Mouse (Mus musculus) embryonic facial prominence, embryonic 12.5 days (tissue): ENCODE results near the gene Pias1. TPM values are rescaled to one million over a fixed set of nuclear protein-coding genes. Genes with fewer than 3 reads are reported as not detected.

Source experiments
- ATAC-seq: fragments of 200-750 bp; cut with Nextera tagmentation; 2 replicates; pipeline ENCODE4 v1.8.0; 2017; ENCODE audit not compliant: insufficient number of reproducible peaks, insufficient read depth, low FRiP score, low TSS enrichment
- H3K27ac ChIP-seq: fragments of 300-500 bp; sonication (generic); 2 replicates; pipeline ENCODE4 v1.5.1; 2016; ENCODE audit warnings: mild to moderate bottlenecking
- H3K27me3 ChIP-seq: fragments of 300-500 bp; sonication (generic); 2 replicates; pipeline ENCODE4 v1.6.1; 2016; ENCODE audit warnings: mild to moderate bottlenecking, moderate library complexity
- H3K36me3 ChIP-seq: fragments of 300-500 bp; sonication (generic); 2 replicates; pipeline ENCODE4 v1.6.1; 2016; ENCODE audit warnings: mild to moderate bottlenecking
- H3K4me1 ChIP-seq: fragments of 300-500 bp; sonication (generic); 2 replicates; pipeline ENCODE4 v1.6.1; 2016
- H3K4me2 ChIP-seq: fragments of 300-500 bp; sonication (generic); replicated peaks from 2 replicates; pipeline ENCODE4 v1.6.1; 2016; ENCODE audit warnings: mild to moderate bottlenecking, moderate library complexity
- H3K4me3 ChIP-seq: fragments of 300-500 bp; sonication (generic); 2 replicates; pipeline ENCODE4 v1.5.1; 2016; ENCODE audit warnings: mild to moderate bottlenecking
- H3K9ac ChIP-seq: fragments of 300-500 bp; sonication (generic); 2 replicates; pipeline ENCODE4 v1.6.1; 2016; ENCODE audit warnings: mild to moderate bottlenecking, moderate library complexity
- H3K9me3 ChIP-seq: fragments of 300-500 bp; sonication (generic); 2 replicates; pipeline ENCODE4 v1.6.1; 2016; ENCODE audit warnings: mild to moderate bottlenecking, moderate library complexity
- WGBS: fragments of 180-500 bp; shearing (Covaris S2); methylation state at CpG from one replicate; pipeline ENCODE4 v1.1.7; 2016; 5-methylcytosine and 5-hydroxymethylcytosine counted together
- polyA plus RNA-seq: library from polyadenylated mRNA; unstranded; fragments of >200 nt; fragmentation: Nextera tagmentation; extraction: Ambion mirVana; gene quantifications from 2 replicates; pipeline ENCODE4 v1.2.1, GENCODE M21; 2016

The Pias1 gene
- 49.3 and 51.6 TPM in 2 replicates for polyA plus RNA-seq

DNA sequence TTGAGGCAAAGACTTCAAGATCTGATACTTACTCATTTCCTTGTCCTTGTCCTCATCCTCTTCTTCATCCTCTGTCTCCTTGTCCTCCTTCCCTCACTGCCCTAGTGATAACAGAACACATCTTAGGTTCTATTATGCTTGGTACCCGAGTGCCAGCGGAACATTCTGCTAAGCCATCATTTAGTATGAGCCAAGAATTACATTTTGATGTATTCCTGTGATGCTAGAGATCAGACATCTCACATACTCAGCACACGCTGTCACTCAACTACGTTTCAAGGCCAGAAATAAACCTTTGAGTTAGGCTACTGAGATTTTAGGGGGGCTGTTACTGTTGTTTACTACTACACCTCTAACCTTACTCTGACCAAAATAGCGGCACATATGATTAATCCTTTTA is at the start of gene Pias1:
Gene Pias1, minus strand, starts transcription at position 101 of the 400 bp plus-strand sequence.
- H3K4me1 ChIP-seq: no peaks in the 10 kb centered on the region
- no peaks in the 10 kb centered on the region for H3K27me3 ChIP-seq
- no peak within 1 kb of the TSS for H3K9ac ChIP-seq
- H3K4me3 ChIP-seq: no peak within 1 kb of the TSS
- no peaks in the 10 kb centered on the region for H3K36me3 ChIP-seq
- no peak within 1 kb of the TSS for H3K4me2 ChIP-seq
- no peak for ATAC-seq
- H3K27ac ChIP-seq: no peak within 1 kb of the TSS
- 85% methylated on average over 5 of the region's 5 CpGs for WGBS
- H3K9me3 ChIP-seq: no peaks in the 10 kb centered on the region

DNA sequence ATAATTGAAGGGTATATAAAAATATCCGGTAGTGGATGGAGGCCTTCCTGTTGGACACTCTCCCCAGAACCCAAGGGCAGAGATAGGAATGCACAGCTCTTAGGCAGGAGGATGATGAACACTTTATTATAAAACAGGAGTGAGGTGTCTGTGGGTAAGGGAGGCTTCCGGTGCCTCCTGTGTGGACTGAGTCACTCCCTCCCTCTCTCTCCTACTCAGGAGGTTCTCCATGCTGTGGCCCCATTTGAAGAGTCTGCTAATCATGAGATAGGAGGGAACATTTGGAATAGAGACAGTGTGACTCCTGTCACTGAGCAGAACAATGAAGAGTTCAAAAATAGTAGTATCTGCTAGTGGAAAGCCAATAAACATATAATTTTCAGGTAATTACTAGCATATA is 47.7 kb upstream of the Pias1 start:
- H3K27me3 ChIP-seq: no peaks in the 10 kb centered on the region
- H3K9ac ChIP-seq: no peak overlapping the region
- 72% methylated on average over 2 of the region's 2 CpGs for WGBS
- no peak for ATAC-seq
- H3K4me2 ChIP-seq: no peak overlapping the region
- H3K4me1 ChIP-seq: peaks cover 4% of the 10 kb centered on the region; the same call in 1 of the 2 replicates
- no peak overlapping the region for H3K4me3 ChIP-seq
- H3K36me3 ChIP-seq: no peaks in the 10 kb centered on the region
- H3K9me3 ChIP-seq: no peaks in the 10 kb centered on the region
- no peak overlapping the region for H3K27ac ChIP-seq

DNA sequence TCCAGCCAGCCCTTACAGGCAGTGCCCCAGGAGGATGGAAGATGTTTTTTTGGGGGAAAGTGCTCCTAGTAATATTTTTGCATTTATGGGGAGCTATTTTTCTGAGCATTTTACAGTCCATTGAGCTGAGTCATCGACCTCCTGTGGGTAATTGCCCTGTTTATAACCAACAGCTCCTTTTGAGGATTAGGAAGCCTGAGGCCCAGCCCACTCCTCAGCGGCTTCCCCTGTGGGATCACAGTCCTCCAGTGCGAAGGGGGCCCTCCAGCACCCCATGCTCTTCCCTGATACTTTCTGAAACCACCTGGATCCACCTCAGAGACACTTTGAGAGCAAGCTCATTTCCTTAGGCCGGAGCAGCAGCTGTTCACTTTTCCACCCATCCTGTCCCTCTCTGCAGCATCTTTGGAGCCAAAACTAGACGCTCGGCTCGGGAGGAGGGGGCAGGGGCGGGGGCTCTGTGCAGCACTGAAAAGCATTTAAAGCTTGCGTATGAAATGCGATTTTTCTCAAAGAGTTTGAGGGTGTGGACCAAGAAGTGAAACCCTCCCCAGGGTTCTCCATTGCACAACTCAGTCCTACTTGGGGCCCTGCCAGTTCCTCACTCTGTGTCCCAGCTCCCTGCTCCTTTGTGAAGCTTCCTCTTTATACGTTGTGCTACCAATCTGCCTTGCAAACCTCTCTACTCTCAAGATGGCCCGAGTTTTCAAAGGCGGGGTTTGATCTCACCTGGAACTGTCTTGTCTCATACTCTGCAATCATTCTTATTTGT is 43.5 kb upstream of the Pias1 start:
- ATAC-seq: no peak
- H3K4me3 ChIP-seq: no peak overlapping the region
- H3K9me3 ChIP-seq: no peaks in the 10 kb centered on the region
- H3K27ac ChIP-seq: no peak overlapping the region
- H3K4me1 ChIP-seq: peaks cover 4% of the 10 kb centered on the region; the same call in 1 of the 2 replicates
- 67% methylated on average over 13 of the region's 13 CpGs for WGBS
- no peaks in the 10 kb centered on the region for H3K36me3 ChIP-seq
- H3K4me2 ChIP-seq: no peak overlapping the region
- H3K9ac ChIP-seq: no peak overlapping the region
- no peaks in the 10 kb centered on the region for H3K27me3 ChIP-seq

DNA sequence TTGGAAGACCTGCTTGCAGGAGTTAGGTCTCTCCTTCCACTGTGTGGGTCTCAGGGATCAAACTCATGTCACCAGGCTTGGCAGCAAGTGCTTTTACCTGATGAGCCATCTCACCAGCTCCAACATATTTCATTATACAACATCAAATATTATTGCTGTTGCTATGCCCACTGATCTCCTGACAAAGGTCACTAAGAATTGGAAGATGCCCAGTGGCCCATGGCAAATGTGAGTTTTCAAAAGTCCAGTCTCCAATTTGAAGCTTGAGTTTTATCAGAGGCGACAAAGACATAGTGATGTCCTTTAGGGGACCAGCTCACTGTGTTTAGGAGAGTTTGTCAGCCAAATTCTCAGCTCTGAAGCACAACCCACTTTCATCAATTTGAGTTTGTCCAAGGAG is 34.8 kb upstream of the Pias1 start:
- H3K4me3 ChIP-seq: no peak overlapping the region
- 87% methylated on average over 1 of the region's 1 CpGs for WGBS
- no peaks in the 10 kb centered on the region for H3K36me3 ChIP-seq
- H3K4me2 ChIP-seq: no peak overlapping the region
- no peaks in the 10 kb centered on the region for H3K9me3 ChIP-seq
- H3K4me1 ChIP-seq: no peaks in the 10 kb centered on the region
- no peak overlapping the region for H3K27ac ChIP-seq
- no peak for ATAC-seq
- no peak overlapping the region for H3K9ac ChIP-seq
- H3K27me3 ChIP-seq: no peaks in the 10 kb centered on the region

DNA sequence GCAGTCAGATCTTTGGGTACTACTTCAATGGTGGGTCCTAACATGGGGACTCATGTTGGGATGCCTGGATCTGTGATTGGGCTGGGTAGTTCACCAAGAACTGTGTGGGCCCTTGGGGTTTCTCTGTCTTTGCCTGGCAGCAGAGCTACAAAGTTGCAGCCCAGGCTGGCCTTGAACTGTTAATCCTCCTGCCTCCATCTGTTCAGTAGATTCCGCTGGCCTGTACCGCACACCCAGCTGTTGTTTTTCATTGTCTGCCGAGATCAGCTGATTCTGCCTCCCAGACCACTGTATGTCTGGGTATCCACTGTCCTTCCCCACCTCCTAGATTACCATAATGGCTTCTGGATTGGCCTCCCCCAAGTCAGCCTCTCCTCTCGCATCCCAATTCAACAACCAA is 19.6 kb upstream of the Pias1 start:
- Histone ChIP-seq H3K4me3 (no peak overlapping the region), H3K9me3 (no peaks in the 10 kb centered on the region), H3K27me3 (no peaks in the 10 kb centered on the region), H3K9ac (no peak overlapping the region), H3K27ac (no peak overlapping the region), H3K36me3 (no peaks in the 10 kb centered on the region), H3K4me2 (no peak overlapping the region), H3K4me1 (0 out of 2 replicates have a peak, but pooled peaks cover 2% of the 10 kb centered on the region)
- no peak for ATAC-seq
- 91% methylated on average over 4 of the region's 4 CpGs for WGBS

DNA sequence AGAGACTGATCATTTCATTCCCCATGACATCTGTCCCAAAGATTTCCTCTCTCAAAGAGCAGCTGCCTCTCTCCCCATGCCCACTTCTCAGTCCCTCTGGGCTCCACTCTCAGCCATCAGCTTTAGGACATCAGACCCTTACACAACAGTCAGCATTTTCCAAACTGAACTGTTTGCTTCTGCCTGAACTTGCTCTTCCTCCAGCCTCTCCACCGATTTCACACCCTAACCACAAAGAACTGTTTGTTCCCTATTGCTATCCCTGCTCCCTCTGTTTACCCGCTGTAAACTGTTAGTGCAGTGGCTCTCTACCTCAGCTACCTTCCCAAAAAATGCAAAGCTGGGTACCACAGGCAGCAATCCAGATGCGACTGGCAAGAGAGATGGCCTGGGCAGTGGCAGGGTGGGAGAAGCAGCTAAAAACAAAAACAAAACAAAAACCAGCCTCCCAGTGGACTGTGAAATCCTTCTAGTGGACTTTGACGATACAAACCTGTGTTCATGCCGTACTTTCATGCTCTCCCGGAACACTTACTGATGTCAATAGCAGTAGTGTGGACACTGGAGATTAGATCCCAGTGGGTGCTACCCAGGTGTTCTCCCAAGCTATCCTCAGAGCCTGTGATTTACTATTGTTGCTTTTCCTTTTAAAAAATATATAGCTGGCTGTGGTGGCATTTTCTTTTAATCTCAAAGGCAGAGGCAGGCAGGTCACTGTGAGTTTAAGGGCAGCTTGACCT is 18.5 kb upstream of the Pias1 start:
- Histone ChIP-seq H3K27me3 (no peaks in the 10 kb centered on the region), H3K4me3 (no peak overlapping the region), H3K36me3 (no peaks in the 10 kb centered on the region), H3K9me3 (no peaks in the 10 kb centered on the region), H3K4me1 (0 out of 2 replicates have a peak, but pooled peaks cover 2% of the 10 kb centered on the region), H3K9ac (no peak overlapping the region), H3K27ac (no peak overlapping the region), H3K4me2 (no peak overlapping the region)
- no peak for ATAC-seq
- WGBS: 66% methylated on average over 6 of the region's 6 CpGs

DNA sequence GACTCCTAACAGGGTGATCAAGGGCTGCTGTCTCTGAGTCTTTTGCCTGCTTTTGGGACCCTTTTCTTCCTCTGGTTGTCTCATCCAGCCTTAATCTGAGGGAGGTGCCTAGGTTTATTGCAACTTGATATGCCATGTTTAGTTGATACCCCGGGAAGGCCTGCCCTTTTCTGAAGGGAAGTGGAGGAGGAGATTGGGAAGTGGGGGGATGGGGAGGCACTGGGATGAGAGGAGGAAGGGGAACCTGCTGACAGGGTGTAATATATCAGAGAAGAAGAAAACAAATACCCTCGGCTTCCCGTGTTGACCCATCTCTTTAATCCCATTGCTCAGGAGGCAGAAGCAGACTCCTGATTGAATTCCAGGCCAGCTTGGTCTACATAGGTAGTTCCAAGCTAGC is 10.8 kb upstream of the Pias1 start:
- Histone ChIP-seq H3K4me1 (no peaks in the 10 kb centered on the region), H3K4me2 (no peak overlapping the region), H3K4me3 (no peak overlapping the region), H3K9ac (no peak overlapping the region), H3K36me3 (no peaks in the 10 kb centered on the region), H3K27ac (no peak overlapping the region), H3K27me3 (no peaks in the 10 kb centered on the region), H3K9me3 (no peaks in the 10 kb centered on the region)
- 31% methylated on average over 3 of the region's 3 CpGs for WGBS
- ATAC-seq: no peak

DNA sequence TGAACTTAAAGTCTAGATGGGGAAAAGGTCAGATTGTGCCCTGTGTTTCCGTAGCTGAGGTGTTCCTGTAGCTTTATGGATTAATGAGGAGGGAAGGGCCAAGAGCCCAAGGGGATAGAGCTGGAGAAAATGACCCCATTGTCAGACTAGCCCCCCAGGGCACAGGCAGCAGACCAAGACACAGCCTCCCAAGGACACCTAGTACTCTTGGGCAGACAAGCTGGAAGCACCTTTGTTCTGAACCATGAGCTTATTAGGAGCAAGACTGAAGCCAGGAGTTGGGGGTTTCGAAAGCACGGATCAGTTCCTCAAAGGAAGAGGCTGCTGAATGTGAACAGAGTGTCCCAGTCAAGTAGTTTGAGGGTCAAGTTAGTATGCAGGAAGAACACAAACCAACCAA is 9.9 kb upstream of the Pias1 start:
- H3K36me3 ChIP-seq: no peaks in the 10 kb centered on the region
- H3K9me3 ChIP-seq: no peaks in the 10 kb centered on the region
- H3K9ac ChIP-seq: no peak overlapping the region
- no peaks in the 10 kb centered on the region for H3K4me1 ChIP-seq
- no peak overlapping the region for H3K27ac ChIP-seq
- H3K4me3 ChIP-seq: no peak overlapping the region
- H3K4me2 ChIP-seq: no peak overlapping the region
- no peaks in the 10 kb centered on the region for H3K27me3 ChIP-seq
- WGBS: 66% methylated on average over 3 of the region's 3 CpGs
- no peak for ATAC-seq

DNA sequence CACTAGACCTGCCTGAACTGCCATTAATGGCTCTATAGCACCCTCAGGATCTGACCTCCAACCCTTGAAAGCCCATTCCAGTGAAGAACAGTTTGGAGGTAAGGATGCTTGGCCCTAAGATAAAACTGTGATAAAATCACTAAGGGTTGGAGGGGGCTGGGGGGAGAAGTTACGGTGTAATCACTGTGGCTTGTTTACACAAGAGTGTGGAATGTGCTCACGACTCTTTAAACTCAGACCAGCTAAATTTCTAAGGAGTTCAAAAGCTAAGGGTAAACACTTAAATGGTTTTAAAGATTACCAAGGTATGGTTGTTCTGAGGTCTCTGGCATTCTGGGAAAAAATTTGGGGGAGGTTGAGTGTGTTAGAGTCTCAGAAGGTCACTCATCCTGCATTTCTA is 7.5 kb upstream of the Pias1 start:
- WGBS: 52% methylated on average over 2 of the region's 2 CpGs
- H3K9me3 ChIP-seq: no peaks in the 10 kb centered on the region
- H3K27ac ChIP-seq: no peak overlapping the region
- no peak overlapping the region for H3K4me3 ChIP-seq
- no peak for ATAC-seq
- H3K36me3 ChIP-seq: no peaks in the 10 kb centered on the region
- H3K27me3 ChIP-seq: no peaks in the 10 kb centered on the region
- H3K4me2 ChIP-seq: no peak overlapping the region
- no peak overlapping the region for H3K9ac ChIP-seq
- H3K4me1 ChIP-seq: no peaks in the 10 kb centered on the region

DNA sequence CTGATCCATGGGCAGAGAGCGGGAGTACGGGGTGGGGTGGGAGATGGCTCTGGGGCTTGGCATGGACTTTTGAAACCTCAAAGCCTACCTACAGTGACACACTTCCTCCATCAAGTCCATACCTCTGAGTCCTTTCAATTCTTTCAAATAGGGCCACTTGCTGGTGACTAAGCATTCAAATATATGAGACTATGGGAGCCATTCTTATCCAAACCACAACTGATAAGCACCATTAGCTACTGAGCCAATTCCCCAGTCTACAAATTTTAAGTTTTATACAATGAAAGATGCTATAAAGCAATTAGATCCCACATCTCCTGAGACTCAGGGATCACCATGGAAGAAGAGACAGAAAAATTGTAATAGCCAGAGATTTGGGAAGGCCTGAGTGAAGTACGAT is 2.4 kb upstream of the Pias1 start:
- Histone ChIP-seq H3K36me3 (no peaks in the 10 kb centered on the region), H3K4me2 (no peak overlapping the region), H3K27me3 (no peaks in the 10 kb centered on the region), H3K4me3 (no peak overlapping the region), H3K9me3 (no peaks in the 10 kb centered on the region), H3K27ac (no peak overlapping the region), H3K4me1 (no peaks in the 10 kb centered on the region), H3K9ac (no peak overlapping the region)
- no peak for ATAC-seq
- WGBS: 95% methylated on average over 3 of the region's 3 CpGs

DNA sequence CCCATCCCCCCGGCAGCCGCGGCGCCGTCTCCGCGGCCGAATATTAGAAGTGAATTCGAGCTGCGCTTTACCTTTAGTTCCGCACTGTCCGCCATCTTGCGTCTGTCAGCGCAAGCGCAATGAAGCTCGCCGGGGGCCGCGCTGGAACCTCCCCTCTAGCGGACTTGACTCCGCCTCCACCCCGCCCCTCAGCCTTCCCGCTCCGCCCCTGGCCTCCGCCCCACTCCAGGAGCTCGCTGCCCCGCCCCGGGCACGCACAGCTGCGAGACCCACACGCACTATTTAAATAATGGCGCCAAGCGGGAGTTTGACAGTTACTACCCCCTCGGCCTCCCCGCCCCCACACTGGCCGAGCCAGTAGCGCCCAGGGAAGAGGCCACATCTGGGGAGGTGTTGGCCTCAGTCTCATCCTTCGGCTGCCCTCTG is 6.9 kb downstream of the Pias1 start:
- peak overlapping the region; percentile 81 for H3K9ac ChIP-seq
- H3K27ac ChIP-seq: peak overlapping the region; percentile 98
- H3K9me3 ChIP-seq: no peaks in the 10 kb centered on the region
- H3K36me3 ChIP-seq: no peaks in the 10 kb centered on the region
- H3K27me3 ChIP-seq: no peaks in the 10 kb centered on the region
- H3K4me2 ChIP-seq: peak overlapping the region; percentile 76
- peak overlapping the region; percentile 83 for H3K4me3 ChIP-seq
- H3K4me1 ChIP-seq: peaks cover 7% of the 10 kb centered on the region
- WGBS: under 1% methylated on average over 38 of the region's 38 CpGs
- peak; percentile 89 for ATAC-seq

DNA sequence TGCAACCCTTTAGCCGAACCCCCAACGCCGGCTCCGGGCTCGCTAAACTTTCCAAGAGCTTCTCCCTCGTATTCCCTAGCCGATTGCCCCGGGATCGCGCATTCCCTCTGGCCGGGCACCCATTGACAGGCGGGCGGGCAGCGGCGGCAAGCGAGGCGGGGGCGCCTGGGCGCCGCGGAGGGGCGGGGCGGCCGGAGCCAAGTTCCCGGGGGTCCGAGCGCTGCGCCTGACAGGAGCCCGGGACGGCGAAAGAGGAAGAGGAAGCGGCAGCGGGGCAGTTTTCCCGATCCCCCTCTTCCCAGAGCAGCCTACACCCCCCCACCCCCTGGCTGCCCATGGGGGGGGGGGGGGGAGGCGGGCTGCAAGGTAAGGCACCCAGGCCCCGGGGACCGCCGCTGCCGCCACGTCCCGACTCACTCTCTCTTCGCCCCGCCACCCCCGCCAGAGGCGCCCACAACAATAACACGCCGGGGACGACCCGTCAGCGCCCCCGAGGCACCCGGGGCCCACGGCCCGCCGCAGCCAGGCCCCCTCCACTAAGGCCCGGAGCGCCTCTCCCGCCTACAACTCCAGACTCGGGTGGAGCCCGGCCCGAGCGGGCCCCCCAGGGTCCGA is 7.5 kb downstream of the Pias1 start:
- Histone ChIP-seq H3K27ac (peak overlapping the region; percentile 98), H3K27me3 (no peaks in the 10 kb centered on the region), H3K4me3 (peak overlapping the region; percentile 83), H3K4me1 (peaks cover 7% of the 10 kb centered on the region), H3K9ac (peak overlapping the region; percentile 81), H3K9me3 (no peaks in the 10 kb centered on the region), H3K4me2 (peak overlapping the region; percentile 76), H3K36me3 (no peaks in the 10 kb centered on the region)
- 1% methylated on average over 43 of the region's 63 CpGs for WGBS
- peak; percentile 86 for ATAC-seq
